ENCODE assay signal across 13 mouse cellular contexts in genomic region chr13:43711708-43712314, GRCm38 (mm10).
A peak's percentile ranks its signal among the peaks of the same experiment; 100 is the strongest.
DNase-seq lines count a peak whose midpoint lies in the region; ATAC-seq lines count a peak whose summit lies in the region.
"Had no signal": no experiment of that assay in that cellular context is flagged by ENCODE, and none has a peak within 500 bp of the region (broad histone marks: within the 10 kb centered on the region; RNA-seq: fewer than 3 reads in every experiment).

No protein-coding gene starts in this region.

- H3K4me2 ChIP-seq in neural tube, embryonic 14.5 days (ENCODE audit: low read depth, low read length): no peak overlapping the region
- H3K4me2 ChIP-seq: midbrain, embryonic 12.5 days had no signal

- no peak overlapping the region for H3K9ac ChIP-seq in neural tube, embryonic 14.5 days (replicated peaks; ENCODE audit: low read depth, low read length)
- H3K9ac ChIP-seq: liver, postnatal 0 days; midbrain, embryonic 12.5 days had no signal

- no peaks in the 10 kb centered on the region for H3K36me3 ChIP-seq in neural tube, embryonic 14.5 days (ENCODE audit: control insufficient read depth, insufficient read depth, low read length)
- H3K36me3 ChIP-seq: midbrain, embryonic 12.5 days had no signal

- H3K4me1 ChIP-seq in neural tube, embryonic 14.5 days (ENCODE audit: control insufficient read depth, insufficient read depth, low read length): no peaks in the 10 kb centered on the region

- no peaks in the 10 kb centered on the region for H3K27me3 ChIP-seq in neural tube, embryonic 14.5 days (ENCODE audit: control insufficient read depth, insufficient read depth, low read length)
- H3K27me3 ChIP-seq: midbrain, embryonic 12.5 days had no signal

- no peak for DNase-seq in frontal cortex, postnatal 25 days (ENCODE audit: low spot score in 2 of 2)
- DNase-seq in frontal cortex, adult 2 months (ENCODE audit: extremely low spot score in 1 of 2, low spot score in 1 of 2): peak; percentile 27 to 57
- peak; percentile 81 for DNase-seq in layer of hippocampus, adult 9-11 months
- DNase-seq in lung, postnatal 36 days: no peak
- no peak for DNase-seq in heart, postnatal 25 days (ENCODE audit: low spot score)
- DNase-seq in heart, adult 18-20 months: no peak
- DNase-seq: embryo, embryonic 11 days; kidney, adult 8-10 months; liver, postnatal 0 days had no signal

- H3K9me3 ChIP-seq in neural tube, embryonic 14.5 days (ENCODE audit: control insufficient read depth, low read length): no peaks in the 10 kb centered on the region
- H3K9me3 ChIP-seq: midbrain, embryonic 12.5 days had no signal

- H3K27ac ChIP-seq in neural tube, embryonic 14.5 days (ENCODE audit: low read depth, low read length): peak overlapping the region; percentile 55
- H3K27ac ChIP-seq: midbrain, embryonic 12.5 days; stomach, postnatal 0 days had no signal

- WGBS in neural tube, embryonic 14.5 days: 50% methylated on average over 7 of the region's 7 CpGs

- intact Hi-C loops in heart, postnatal 25 days (cut with DNase I): no loop called here

- 0 out of 2 replicates have a peak, but pooled peaks have one; percentile 29 for ATAC-seq in frontal cortex, adult (ENCODE audit: low TSS enrichment)
- ATAC-seq in neural tube, embryonic 14.5 days (ENCODE audit: low read depth): peak; percentile 68
- ATAC-seq: liver, postnatal 0 days had no signal

- H3K4me3 ChIP-seq in neural tube, embryonic 14.5 days (ENCODE audit: low read depth, low read length): no peak overlapping the region
- H3K4me3 ChIP-seq: midbrain, embryonic 12.5 days had no signal

Comparison
In these comparisons a context has a peak if more than half of its experiments do, and no peak if none do; other contexts are left out.
1. DNase-seq: peak in frontal cortex, adult 2 months (2 of 2) and layer of hippocampus, adult 9-11 months (single experiment); none in frontal cortex, postnatal 25 days (0 of 2), lung, postnatal 36 days (single experiment), heart, postnatal 25 days (single experiment) and heart, adult 18-20 months (0 of 2).